Mouse (Mus musculus): ENCODE measurements around the gene Smg1. TPM values are rescaled to one million over a fixed set of nuclear protein-coding genes. Genes with fewer than 3 reads are reported as not detected.

Gene Smg1
- polyA plus RNA-seq, 1 experiment, result 24.9 TPM

DNA sequence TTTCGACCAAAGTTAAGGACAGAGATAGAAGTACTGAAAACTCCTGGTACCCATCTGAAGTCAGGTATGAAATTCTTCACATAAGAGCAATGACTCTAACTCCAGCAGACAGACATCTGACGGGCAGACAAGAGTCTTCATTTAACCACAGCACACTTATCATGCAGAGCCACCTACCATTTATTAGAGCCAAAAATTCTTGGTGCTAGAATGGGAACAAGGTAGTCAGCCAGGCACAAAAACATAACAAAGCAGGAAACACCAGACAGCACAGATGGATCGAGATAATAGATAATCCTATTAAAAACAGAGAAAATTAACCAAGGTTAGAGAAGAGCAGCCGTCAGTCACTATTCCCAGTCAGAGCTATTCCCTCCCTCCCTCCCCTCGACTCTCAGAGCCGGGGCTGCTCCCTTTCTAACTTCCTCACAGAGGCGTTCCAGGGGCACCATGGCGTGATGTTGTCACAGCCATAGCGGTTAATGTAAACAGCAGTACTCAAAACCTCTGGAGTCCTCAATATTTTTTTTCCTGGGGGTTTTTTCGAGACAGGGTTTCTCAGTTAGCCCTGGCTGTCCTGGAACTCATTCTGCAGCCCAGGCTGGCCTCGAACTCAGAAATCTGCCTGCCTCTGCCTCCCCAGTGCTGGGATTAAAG is 117.1 kb downstream of the Smg1 start:
- Histone ChIP-seq H3K4me1 (ENCODE audit: control insufficient read depth, insufficient read depth, low read length) (no peaks in the 10 kb centered on the region; the same call in 1 of the 2 replicates), H3K4me3 (replicated peaks; ENCODE audit: extremely low read depth, low read depth, low read length) (no peak overlapping the region)
- TF ChIP-seq POLR2A (IDR thresholded peaks at IDR 0.05; ENCODE audit: borderline replicate concordance, extremely low read depth, low read depth, low read length) (no peak), CTCF (IDR thresholded peaks at IDR 0.05; ENCODE audit: insufficient read depth, low read length) (no peak)
- DNase-seq, result no peak
- 51% methylated on average over 11 of the region's 11 CpGs for WGBS

DNA sequence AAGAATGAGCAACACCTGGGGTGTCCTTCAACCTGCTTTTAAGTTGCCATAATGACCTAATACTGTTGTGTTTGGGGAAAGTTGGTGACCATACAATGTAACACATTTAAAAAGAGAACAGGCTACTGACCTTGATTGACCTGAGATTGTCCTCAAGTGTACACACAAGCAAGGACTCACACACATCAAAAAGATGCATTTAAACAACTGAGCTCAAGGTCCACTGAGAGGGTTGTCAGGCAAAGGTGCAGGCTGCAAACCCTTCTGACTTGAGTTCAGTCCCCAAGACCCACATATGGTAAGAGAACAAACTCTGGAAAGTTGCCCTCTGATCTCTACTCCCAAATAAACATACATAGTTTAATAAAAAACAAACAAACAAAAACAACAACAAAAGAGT is 117.7 kb downstream of the Smg1 start:
- H3K4me3 ChIP-seq (replicated peaks; ENCODE audit: extremely low read depth, low read depth, low read length), result no peak overlapping the region
- H3K4me1 ChIP-seq (ENCODE audit: control insufficient read depth, insufficient read depth, low read length), result peaks cover 2% of the 10 kb centered on the region; the same call in 1 of the 2 replicates
- TF ChIP-seq POLR2A (IDR thresholded peaks at IDR 0.05; ENCODE audit: borderline replicate concordance, extremely low read depth, low read depth, low read length) (no peak), CTCF (IDR thresholded peaks at IDR 0.05; ENCODE audit: insufficient read depth, low read length) (no peak)
- no peak for DNase-seq

GRCm38 (mm10) chr7:118123512-118124411 is 119.7 kb downstream of the Smg1 start:
- TF ChIP-seq POLR2A (IDR thresholded peaks at IDR 0.05; ENCODE audit: borderline replicate concordance, extremely low read depth, low read depth, low read length), result no peak
- Histone ChIP-seq H3K4me3 (replicated peaks; ENCODE audit: extremely low read depth, low read depth, low read length) (no peak overlapping the region), H3K4me1 (ENCODE audit: control insufficient read depth, insufficient read depth, low read length) (peaks cover 3% of the 10 kb centered on the region; the same call in 1 of the 2 replicates)
- 70% methylated on average over 4 of the region's 4 CpGs for WGBS
- DNase-seq, result no peak

DNA sequence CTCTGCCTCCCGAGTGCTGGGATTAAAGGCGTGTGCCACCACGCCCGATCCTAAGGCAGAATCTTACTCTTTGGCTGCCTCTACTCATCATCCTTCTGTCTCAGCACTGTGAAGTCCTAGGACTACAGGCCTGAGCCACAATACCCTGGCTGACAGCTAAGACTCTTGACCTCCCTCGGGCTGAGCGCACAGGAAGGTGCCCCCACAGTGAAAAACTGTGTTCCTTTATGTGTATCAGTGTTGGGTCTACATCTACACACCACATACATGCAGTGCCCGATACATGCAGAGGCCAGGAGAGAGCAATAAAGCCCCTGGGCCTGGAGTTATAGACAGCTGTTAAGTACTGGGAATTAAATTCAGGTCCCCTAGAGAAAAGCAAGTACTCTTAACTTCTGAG is 121.2 kb downstream of the Smg1 start:
- H3K4me3 ChIP-seq (replicated peaks; ENCODE audit: extremely low read depth, low read depth, low read length), result no peak overlapping the region
- peaks cover 6% of the 10 kb centered on the region; the same call in 1 of the 2 replicates for H3K4me1 ChIP-seq (ENCODE audit: control insufficient read depth, insufficient read depth, low read length)
- no peak for DNase-seq
- 98% methylated on average over 7 of the region's 7 CpGs for whole genome bisulfite sequencing
- TF ChIP-seq POLR2A (IDR thresholded peaks at IDR 0.05; ENCODE audit: borderline replicate concordance, extremely low read depth, low read depth, low read length) (no peak), CTCF (IDR thresholded peaks at IDR 0.05; ENCODE audit: insufficient read depth, low read length) (no peak)

DNA sequence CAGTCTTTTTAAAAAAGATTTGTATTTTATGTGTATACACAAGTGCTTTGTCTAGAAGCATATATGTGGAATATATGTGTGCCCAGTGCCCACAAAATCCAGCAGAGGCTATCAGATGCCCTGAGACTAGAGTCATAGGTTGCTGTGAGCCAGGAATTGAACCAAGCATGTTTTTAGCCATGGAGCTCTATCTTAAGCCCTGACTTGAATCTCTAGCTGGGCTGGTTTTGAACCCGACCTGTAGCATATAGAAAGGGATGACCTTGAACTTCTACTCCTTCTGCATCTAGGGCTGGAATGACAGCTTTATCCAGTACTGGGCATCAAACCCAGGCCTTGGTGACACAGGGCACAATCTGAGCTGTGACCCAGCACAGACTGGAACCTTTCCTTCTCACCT is 122.8 kb downstream of the Smg1 start:
- no peak for DNase-seq
- TF ChIP-seq POLR2A (IDR thresholded peaks at IDR 0.05; ENCODE audit: borderline replicate concordance, extremely low read depth, low read depth, low read length) (no peak), CTCF (IDR thresholded peaks at IDR 0.05; ENCODE audit: insufficient read depth, low read length) (no peak)
- Histone ChIP-seq H3K4me3 (replicated peaks; ENCODE audit: extremely low read depth, low read depth, low read length) (no peak overlapping the region), H3K4me1 (ENCODE audit: control insufficient read depth, insufficient read depth, low read length) (peaks cover 6% of the 10 kb centered on the region)
- WGBS, result 86% methylated on average over 1 of the region's 1 CpGs

- 35% methylated on average over 5 of the region's 5 CpGs for WGBS
- Histone ChIP-seq H3K4me1 (ENCODE audit: control insufficient read depth, insufficient read depth, low read length) (peaks cover 9% of the 10 kb centered on the region), H3K4me3 (replicated peaks; ENCODE audit: extremely low read depth, low read depth, low read length) (no peak overlapping the region)
- no peak for TF ChIP-seq CTCF (IDR thresholded peaks at IDR 0.05; ENCODE audit: insufficient read depth, low read length)
- TF ChIP-seq POLR2A (IDR thresholded peaks at IDR 0.05; ENCODE audit: borderline replicate concordance, extremely low read depth, low read depth, low read length), result no peak
- DNase-seq, result no peak
Measured at GRCm38 (mm10) chr7:118119946-118120345, 123.5 kb downstream of the Smg1 start.

DNA sequence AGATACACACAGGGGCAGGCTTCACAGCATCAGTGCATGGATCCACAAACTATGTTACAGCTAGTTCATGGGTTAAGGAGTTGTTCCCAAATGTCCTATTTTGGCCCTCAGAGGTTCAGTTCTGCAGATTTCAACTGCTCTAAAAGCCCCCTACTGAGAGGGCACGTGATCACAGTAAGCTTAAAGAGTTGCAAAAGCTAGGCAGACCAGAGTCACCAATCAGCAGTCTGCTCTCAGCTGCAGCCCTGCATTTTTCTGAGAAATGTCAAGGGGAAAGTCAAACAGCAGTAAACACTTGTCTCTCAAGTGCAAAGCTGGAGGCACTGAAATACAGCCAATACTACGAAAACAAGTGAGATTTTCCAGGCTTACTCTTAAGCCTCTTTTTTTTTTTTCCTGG is 124.3 kb downstream of the Smg1 start:
- Histone ChIP-seq H3K4me3 (replicated peaks; ENCODE audit: extremely low read depth, low read depth, low read length) (no peak overlapping the region), H3K4me1 (ENCODE audit: control insufficient read depth, insufficient read depth, low read length) (peaks cover 13% of the 10 kb centered on the region)
- DNase-seq, result peak; percentile 53
- no peak for TF ChIP-seq POLR2A (IDR thresholded peaks at IDR 0.05; ENCODE audit: borderline replicate concordance, extremely low read depth, low read depth, low read length)
- TF ChIP-seq CTCF (IDR thresholded peaks at IDR 0.05; ENCODE audit: insufficient read depth, low read length), result no peak
- WGBS, result 48% methylated on average over 2 of the region's 2 CpGs

GRCm38 (mm10) chr7:118118426-118118825 is 125.0 kb downstream of the Smg1 start:
- Histone ChIP-seq H3K4me1 (ENCODE audit: control insufficient read depth, insufficient read depth, low read length) (peaks cover 18% of the 10 kb centered on the region), H3K4me3 (replicated peaks; ENCODE audit: extremely low read depth, low read depth, low read length) (no peak overlapping the region)
- 74% methylated on average over 3 of the region's 3 CpGs for whole genome bisulfite sequencing
- TF ChIP-seq CTCF (IDR thresholded peaks at IDR 0.05; ENCODE audit: insufficient read depth, low read length) (no peak), POLR2A (IDR thresholded peaks at IDR 0.05; ENCODE audit: borderline replicate concordance, extremely low read depth, low read depth, low read length) (no peak)
- no peak for DNase-seq

- no peak for TF ChIP-seq CTCF (IDR thresholded peaks at IDR 0.05; ENCODE audit: insufficient read depth, low read length)
- TF ChIP-seq POLR2A (IDR thresholded peaks at IDR 0.05; ENCODE audit: borderline replicate concordance, extremely low read depth, low read depth, low read length), result no peak
Measured at GRCm38 (mm10) chr7:118117539-118118210, 125.8 kb downstream of the Smg1 start.

More at GRCm38 (mm10) chr7:118117539-118118210, 125.8 kb downstream of the Smg1 start:
- Histone ChIP-seq H3K4me1 (ENCODE audit: control insufficient read depth, insufficient read depth, low read length) (peaks cover 22% of the 10 kb centered on the region), H3K4me3 (replicated peaks; ENCODE audit: extremely low read depth, low read depth, low read length) (no peak overlapping the region)
- no peak for DNase-seq
- 42% methylated on average over 4 of the region's 4 CpGs for WGBS
